Mouse (Mus musculus): ENCODE measurements at regions not wholly inside any gene's neighbourhood (a gene's known extent, or its start where the extent isn't known, plus 50 kb on each side); places are given as distances from the start of the nearest gene placed in this dataset.

GRCm38 (mm10) chr15:94219907-94220306 is 245.3 kb downstream of the Adamts20 start:
- no peak for DNase-seq (ENCODE audit: low spot score)

- DNase-seq (ENCODE audit: low spot score) = no peak
These were observed 248.5 kb downstream of the Adamts20 start for GRCm38 (mm10) chr15:94216703-94217102.

DNA sequence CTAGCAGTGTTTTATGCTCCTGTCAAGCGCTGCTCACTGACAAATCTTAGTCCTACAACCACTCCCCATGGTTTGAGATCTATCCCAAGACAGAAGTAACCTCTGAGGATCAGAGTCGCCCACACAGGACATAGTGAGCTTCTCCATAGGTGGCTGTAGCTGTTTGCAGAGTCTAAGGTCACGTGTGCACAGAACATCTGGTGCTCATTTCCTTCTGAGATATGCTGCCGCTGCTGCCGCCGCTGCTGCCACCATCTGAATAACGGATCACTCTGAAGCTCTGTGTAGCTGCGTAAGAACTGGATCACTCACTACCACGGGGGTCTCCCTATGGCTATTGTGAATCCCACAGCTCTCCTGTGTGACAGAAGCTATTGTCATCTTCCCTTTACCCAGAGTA is 250.8 kb downstream of the Adamts20 start:
- DNase-seq (ENCODE audit: low spot score) = no peak

- no peak for DNase-seq (ENCODE audit: low spot score)
These were observed 251.8 kb downstream of the Adamts20 start for GRCm38 (mm10) chr15:94213393-94213792.

DNA sequence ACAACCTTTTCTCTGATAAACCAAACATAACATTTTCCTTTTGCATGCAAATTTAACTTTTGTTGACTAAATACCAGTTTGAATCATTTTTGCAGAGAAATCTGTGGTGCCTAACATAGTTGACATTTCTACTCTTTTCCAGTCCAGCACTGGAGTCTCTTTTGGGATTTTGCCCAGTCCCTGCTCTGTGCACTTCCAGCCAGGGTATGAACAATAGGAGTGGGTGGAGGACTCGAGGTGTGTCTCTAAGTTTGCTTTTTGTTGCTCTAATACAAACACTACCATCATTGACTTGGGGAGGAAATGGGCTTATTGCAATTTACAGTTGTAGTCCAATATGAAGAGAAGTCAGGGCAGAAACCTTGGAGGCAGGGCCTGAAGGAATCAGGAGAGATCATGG is 256.7 kb downstream of the Adamts20 start:
- no peak for DNase-seq (ENCODE audit: low spot score)

DNA sequence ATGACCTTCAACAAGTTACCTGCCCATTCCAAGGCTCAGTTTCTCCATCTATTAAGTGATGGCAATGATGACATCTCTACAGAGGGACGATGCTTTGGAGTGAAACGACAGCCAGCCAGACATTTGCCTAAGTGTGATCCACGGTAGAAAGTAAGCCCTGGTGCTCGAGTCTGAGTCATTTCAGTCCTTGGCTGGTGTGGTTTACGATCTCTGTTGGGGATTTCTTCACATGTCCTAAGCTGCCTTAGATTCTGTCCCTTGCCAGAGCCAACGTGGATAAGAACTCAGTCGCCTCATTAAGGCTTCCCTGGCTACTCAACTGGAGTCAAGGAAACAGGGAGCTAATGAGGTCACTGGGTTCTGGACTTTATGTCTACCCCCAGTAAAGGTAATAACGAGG is 258.8 kb downstream of the Adamts20 start:
- DNase-seq (ENCODE audit: low spot score) = no peak

DNA sequence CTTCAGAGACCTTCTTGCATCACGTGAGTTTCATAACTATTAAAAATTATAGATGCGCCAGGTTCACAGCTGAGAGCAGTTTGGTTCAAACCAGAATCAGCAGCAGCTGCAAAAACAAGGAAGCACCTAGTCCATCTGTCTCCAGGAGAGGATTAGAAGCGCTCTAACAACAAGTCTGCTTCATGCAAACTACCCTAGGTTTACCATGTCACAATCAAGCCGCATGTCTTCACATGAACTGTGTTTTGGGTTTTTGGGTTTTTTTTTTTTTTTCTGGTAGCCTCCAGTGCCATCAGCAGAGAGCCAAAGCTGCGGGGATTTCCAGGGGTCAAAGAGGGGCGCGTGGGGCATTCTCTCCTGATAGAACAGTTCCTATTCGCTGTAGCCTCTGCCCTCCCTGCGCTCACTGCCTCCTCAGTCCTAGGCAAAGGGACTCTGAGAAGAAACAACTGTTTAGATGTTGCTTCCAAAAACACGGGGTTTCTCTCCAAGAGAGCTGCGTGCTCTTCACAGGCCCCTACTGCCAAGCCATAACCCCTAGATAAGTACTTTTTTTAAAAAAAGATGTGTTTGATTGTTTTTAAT is 259.8 kb downstream of the Adamts20 start:
- no peak for DNase-seq (ENCODE audit: low spot score)

GRCm38 (mm10) chr15:94190081-94190488 is 275.1 kb downstream of the Adamts20 start:
- DNase-seq (ENCODE audit: low spot score) = no peak

DNA sequence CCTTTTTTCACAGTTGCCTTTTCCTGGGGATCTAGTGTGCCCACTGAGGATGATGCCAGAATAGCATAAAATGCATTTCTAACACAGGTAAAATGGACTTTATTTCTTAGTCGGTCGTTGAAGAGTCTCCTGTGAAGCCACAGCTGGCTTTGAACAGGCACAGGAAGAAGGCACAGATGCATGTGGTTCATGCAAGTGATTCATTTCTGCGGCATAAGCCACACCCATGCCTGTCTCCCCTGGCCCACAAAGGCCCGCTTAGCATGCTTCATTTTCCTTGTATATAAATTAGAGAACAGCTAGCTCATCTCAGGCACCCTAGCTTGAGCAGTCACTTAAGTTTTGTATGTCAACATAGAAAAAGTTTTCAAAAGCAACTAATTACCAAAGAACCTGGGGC is 277.6 kb downstream of the Adamts20 start:
- DNase-seq (ENCODE audit: low spot score) = no peak

DNA sequence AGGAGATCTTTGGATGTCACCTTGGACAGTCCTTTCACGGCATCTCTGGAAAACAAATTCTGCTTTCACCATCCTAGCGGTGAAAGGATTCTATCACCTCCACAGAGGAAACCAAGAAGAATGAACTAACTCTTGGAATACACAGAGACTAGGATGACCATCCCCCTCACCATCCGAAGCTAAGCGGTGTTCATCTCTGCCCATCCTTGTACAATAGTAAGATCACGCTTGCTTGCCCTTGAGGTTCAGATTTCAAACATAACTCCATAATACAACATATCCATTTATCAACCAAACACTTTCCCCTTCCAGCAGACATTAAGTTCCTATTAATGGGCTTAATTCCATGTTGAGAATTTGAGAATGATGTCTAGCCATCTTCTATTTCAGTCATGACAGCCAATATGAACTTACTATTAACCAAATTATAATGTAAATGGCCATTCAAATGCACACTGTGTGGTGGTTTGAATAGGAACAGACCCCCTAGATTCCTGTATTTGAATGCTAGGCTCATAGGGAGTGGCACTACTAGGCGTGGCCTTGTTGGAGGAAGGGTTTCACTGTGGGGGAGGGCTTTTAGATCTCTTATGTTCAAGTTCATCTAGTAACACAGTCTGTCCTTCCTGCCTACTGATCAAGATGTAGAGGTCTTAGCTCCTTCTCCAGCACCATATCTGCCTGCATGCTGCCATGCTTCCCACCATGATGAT is 281.4 kb downstream of the Adamts20 start:
- DNase-seq (ENCODE audit: low spot score) = no peak

DNA sequence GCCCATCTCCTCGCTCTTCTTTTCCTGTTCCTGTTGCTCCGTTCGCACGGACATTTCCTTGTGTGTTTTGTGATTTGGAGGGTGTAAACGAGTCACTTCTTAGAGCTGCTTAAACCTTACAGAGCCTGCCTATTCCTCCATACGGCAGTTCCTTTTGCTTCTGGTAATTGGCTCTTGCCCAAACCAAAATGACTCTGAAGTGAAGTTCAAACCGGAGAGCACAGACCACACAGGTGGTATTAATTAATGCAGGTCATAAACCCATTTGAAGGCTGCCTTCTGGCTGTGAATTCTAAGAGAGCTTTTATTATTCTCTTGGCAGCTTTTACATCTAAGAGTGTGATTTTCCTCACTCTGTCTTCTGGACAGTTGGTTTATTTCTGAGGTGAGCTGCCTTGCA is 291.1 kb downstream of the Adamts20 start:
- DNase-seq (ENCODE audit: low spot score) = no peak

DNA sequence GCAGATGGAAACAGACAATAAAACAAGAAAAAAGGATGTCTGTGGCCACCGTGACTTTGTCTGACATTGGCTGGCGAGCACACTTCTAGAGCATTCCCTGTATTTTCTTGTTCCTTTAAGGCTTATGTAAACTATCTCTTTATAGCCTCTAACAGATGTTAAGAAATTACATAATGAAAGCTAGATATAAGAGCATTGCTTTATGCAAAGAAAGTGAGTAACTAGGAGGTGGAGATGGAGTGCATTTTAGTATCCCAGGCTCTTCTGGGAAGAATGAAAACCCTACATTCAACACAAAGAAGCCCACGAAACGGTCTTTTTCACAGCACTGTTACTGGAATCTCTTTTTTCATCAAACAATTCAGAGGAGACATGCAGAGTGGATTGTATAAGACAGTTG is 304.4 kb downstream of the Adamts20 start:
- no peak for DNase-seq (ENCODE audit: low spot score)

- DNase-seq (ENCODE audit: low spot score) = peak; percentile 47
These were observed 325.7 kb downstream of the Adamts20 start for GRCm38 (mm10) chr15:94139534-94139958.

- no peak for DNase-seq (ENCODE audit: low spot score)
These were observed 327.9 kb downstream of the Adamts20 start for GRCm38 (mm10) chr15:94137159-94137952.

DNA sequence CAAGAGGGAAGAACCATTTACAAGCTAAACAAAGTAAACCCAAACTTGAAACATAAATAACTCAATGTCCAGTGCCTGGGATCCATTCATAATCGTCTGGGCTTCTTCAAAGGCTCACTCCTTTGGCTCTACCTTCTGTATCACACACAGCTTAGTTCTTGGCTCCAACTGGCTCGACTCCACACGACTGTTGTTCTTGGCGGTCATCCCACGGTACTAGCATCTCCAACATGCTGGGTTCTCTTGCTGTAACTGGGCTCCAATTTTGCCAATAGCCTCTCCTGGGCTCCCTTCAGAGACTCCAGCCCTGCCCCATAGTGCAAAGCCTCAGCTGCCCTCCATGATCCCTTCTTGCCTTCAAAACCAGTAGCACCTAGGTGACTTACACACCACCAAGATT is 352.4 kb downstream of the Adamts20 start:
- DNase-seq (ENCODE audit: low spot score) = no peak

GRCm38 (mm10) chr15:94107186-94107716 is 358.0 kb downstream of the Adamts20 start:
- peak; percentile 8 for DNase-seq (ENCODE audit: low spot score)

GRCm38 (mm10) chr15:94090644-94091043 is 374.6 kb downstream of the Adamts20 start:
- no peak for DNase-seq (ENCODE audit: low spot score)

DNA sequence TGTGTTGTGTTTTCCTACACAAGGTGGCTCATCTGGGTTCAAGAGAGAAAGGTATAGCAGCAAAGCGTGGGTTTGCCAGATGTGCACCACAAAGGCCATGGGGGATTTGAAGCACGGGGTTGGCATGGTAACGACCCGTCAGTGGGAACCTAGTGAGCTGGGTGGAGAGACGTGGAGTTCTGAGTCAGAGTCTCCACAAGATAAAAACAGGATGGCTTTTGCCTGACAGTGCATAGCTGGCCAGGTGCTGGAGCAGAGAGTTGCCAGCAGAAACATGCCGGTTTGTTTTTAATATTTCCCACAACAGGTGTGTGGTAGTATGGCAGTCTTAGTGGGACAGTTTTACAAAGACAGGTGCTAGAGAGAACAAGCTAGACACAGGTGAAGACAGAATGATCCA is 375.4 kb downstream of the Adamts20 start:
- no peak for DNase-seq (ENCODE audit: low spot score)

DNA sequence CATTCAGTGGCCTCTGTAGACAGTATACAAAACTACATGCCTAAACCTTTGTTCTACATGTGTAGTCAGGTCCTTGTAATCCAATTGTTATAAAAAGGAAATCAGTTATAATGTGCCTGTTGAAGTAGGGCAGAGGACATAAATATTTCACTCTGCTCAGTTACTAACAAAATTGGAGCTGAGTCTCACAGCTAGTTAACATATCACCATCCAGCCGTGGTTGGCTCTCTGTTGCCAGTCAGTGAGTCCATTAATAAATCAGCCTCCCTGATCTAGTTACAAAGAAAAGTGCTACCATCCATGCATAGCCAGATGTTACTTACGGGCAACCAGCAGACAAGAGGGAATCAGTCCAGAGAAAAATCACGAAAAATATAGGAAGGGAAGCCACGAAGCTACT is 382.8 kb downstream of the Adamts20 start:
- DNase-seq (ENCODE audit: low spot score) = no peak

DNA sequence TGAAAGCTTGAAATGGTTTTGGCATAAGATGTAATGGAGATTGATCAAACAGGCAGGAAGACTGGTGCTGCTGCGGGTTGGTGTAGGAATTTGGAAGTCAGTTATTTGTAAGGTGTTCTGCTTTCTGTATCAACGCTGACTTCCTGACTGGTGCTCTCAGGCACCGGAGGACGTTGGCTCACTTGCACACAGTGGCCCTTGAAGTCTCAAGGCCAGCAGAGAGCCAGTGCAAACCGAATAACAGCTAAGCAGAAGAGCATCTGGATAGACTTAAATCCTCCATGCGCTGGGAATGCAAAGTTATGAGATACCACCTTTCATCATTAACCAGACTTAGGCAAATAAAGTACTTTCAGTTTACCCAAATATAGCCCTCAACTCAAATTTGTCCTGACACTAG is 388.2 kb downstream of the Adamts20 start:
- DNase-seq (ENCODE audit: low spot score) = no peak

- no peak for DNase-seq (ENCODE audit: low spot score)
These were observed 390.9 kb downstream of the Adamts20 start for GRCm38 (mm10) chr15:94074161-94074950.

- DNase-seq (ENCODE audit: low spot score) = no peak
These were observed 397.5 kb downstream of the Adamts20 start for GRCm38 (mm10) chr15:94067721-94068120.

Data from lung, postnatal 25 days (tissue).